Mouse (Mus musculus) brown adipose tissue, adult 24 weeks (tissue): Measurements from ENCODE around the gene Antxrl. TPM values are rescaled to one million over a fixed set of nuclear protein-coding genes. Genes with fewer than 3 reads are reported as not detected.

Experiments used
- H3K27ac ChIP-seq: fragments of 200-500 bp; replicated peaks from 2 replicates; pipeline ENCODE4 v1.5.1; 2012; ENCODE audit warnings: low read depth, mild to moderate bottlenecking, low read length
- H3K4me1 ChIP-seq: fragments of 200-500 bp; 2 replicates; pipeline ENCODE4 v1.6.1; 2012; ENCODE audit warnings: low read length, mixed read lengths; ENCODE audit not compliant: control insufficient read depth, insufficient read depth, insufficient read length
- H3K4me3 ChIP-seq: fragments of 200-500 bp; 2 replicates; pipeline ENCODE4 v1.5.1; 2012; ENCODE audit warnings: low read depth, mild to moderate bottlenecking, low read length, moderate library complexity; ENCODE audit not compliant: insufficient read depth
- polyA plus RNA-seq: library from polyadenylated mRNA; stranded (reverse); fragments of >200 nt; gene quantifications from 2 replicates; pipeline ENCODE4 v1.2.4, GENCODE M21; 2012; ENCODE audit not compliant: missing spikeins, insufficient read depth, insufficient read length

Antxrl gene
- polyA plus RNA-seq, 1 experiment: not detected

DNA sequence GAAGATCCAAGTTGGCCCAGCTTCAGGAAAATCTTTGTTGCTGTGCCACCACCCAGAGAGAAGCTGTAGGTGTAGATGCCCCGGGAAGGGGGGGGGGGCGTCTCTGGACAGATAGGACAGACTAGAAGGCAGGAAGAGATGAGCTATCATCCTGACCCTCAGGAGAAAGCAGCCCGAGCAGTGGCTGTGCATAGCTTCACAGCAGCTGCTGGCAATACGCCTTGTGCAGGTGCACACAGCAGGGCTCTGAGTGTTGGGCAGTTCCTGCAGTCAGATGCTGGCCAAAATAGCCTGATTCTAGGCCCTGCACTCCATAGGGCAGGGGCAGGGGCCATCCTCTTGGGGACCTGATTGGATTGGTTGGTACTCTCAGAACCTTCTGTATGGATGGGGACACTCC is 34.3 kb downstream of the Antxrl start:
- Histone ChIP-seq H3K27ac (no peak overlapping the region), H3K4me3 (no peak overlapping the region), H3K4me1 (peaks cover 4% of the 10 kb centered on the region; the same call in 1 of the 2 replicates)

DNA sequence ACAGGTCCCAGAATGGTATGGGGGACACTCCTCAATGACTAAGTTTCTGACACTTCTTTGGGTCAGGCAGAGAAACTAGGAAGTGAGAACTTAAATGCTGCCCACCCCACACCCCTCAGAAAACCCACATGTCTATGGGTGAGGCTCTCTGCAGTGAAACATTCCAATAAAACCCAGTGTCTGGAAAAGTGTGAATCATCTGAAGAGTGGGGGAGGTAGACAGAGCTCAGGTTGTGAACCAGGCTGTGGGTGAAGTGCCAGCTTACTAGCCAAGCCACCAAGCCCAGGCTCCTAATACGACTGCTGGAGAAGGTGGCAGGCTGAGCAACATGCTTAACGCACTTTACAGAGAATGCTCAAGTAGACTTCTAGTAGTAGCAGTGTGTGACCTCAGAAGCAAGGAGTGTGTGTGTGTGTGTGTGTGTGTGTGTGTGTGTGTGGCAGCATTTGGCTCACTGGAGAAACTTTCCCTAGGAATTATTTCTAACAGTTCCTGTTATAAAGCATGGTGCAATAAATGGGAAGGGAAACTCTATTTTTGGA is 35.4 kb downstream of the Antxrl start:
- Histone ChIP-seq H3K4me1 (peaks cover 4% of the 10 kb centered on the region; the same call in 1 of the 2 replicates), H3K27ac (no peak overlapping the region), H3K4me3 (no peak overlapping the region)

DNA sequence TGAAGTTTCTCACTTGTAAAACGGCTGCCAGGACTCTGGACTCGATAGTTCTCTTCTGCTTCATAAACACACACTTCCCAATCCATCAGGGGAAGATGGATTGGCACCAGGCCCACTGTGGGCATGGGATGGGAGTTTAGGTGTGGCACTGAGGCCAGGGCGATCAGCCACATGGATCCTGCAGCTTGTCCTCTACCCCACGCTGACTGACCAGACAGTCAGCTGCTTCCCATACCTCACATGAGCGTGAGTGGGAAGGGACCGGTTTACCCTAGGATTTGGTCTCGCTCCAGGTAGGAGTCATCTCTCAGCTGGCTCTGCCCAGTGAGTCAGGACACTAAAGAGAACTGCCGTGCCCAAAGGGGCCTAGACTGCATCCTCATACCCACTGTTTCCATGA is 37.3 kb downstream of the Antxrl start:
- H3K4me1 ChIP-seq: peaks cover 4% of the 10 kb centered on the region; the same call in 1 of the 2 replicates
- no peak overlapping the region for H3K4me3 ChIP-seq
- H3K27ac ChIP-seq: no peak overlapping the region

DNA sequence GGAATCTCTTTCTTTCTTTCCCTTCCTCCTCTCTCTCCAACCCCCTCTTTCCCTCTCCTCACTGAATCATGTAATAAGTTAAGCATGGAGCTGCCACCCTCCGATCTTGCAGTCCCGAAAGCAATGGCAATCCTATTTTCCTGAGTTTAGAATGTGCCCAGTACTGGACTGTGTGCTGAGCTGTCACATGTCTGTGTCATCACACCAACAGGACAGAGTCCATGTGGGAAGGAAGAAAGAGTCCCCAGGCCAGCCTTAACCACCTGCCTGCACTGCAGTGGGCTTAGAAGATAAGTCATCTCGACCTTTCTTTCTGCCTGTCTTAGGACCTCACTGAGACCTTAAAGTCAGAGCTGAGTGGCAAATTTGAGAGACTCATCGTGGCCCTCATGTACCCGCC is 39.0 kb downstream of the Antxrl start:
- Histone ChIP-seq H3K27ac (no peak overlapping the region), H3K4me1 (no peaks in the 10 kb centered on the region), H3K4me3 (no peak overlapping the region)

DNA sequence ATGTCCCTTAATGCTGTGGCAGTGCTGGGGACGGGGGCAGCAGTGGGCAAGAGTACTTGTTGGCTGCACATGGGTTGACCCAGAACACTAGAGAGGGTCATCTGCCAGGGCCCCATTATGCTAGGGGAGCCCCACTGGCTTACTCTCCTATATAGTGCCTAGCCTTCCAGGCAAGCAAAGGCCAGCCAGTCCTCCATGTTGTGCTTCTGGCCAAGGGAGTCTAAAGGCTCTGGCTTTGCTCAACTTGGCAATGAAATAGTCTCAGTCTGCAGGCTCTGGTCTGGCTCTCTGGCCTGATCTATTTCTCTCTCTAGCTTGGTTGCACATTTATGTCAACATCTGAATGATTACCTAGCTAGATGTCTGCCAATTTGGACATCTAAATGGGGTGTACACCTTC is 40.3 kb downstream of the Antxrl start:
- H3K4me1 ChIP-seq: no peaks in the 10 kb centered on the region
- no peak overlapping the region for H3K4me3 ChIP-seq
- H3K27ac ChIP-seq: no peak overlapping the region

DNA sequence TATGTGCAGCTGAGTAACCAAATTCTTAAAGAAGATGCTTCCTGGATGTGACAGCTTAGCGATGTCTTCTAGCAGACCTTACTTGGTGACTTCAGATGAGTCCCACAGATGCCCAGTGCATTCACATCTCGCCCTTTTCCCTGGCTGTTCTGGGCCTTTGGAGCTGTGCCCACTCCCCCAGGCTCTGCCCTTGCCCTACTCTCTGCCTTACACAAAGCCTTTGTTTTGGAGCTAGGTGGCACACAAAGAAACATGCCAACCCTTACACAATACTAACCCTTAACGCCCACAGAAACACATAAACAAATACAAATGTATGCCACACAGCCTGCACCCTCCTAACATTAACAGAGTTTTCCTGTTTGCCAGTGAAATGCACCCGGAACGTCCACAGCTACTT is 43.7 kb downstream of the Antxrl start:
- H3K4me1 ChIP-seq: no peaks in the 10 kb centered on the region
- H3K4me3 ChIP-seq: no peak overlapping the region
- no peak overlapping the region for H3K27ac ChIP-seq

DNA sequence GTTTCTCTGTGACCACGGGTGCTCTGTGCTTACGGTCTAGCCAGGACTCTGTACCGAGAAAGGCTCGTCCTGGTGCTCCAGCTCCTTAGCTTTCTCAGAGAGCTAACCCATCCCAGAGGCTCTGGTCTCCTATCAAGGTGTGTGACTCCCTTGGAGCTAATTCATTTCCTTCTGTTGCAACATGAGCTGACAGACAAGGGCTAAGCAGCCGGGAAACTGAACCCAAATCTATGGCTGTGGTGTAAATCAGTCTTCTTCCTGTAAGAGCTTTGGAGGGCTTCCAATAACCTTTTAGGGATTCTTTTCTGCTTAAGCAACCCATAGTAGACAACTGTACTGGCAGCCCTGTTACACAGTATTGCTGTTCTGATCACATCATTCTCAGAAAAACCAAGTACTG is 50.1 kb downstream of the Antxrl start, which contains the start of gene A630023A22Rik:
Gene A630023A22Rik (minus strand): TSS at position 154 of the 400 bp plus-strand sequence.
- Histone ChIP-seq H3K4me3 (no peak within 1 kb of the TSS), H3K27ac (no peak within 1 kb of the TSS), H3K4me1 (no peaks in the 10 kb centered on the region)

DNA sequence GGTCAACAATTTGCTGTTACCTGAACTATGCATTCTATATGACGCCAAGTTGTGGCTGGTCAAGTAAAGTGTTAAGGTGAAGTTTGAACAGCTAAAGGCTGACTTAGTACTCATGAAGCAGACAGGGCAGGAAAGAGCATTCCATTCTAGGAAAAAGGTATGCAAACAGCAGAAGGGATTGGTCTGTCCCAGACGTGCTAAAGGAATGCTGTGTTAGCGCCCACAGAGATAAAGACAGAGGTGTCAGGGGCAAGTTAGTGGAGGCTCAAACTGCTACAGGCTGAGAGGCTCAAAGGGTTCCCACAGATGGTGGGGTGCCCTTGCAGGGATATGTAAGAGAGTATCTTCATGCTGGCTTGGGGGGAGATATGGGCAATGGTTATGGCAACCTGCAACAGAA is 51.3 kb downstream of the Antxrl start:
- Histone ChIP-seq H3K27ac (no peak overlapping the region), H3K4me3 (no peak overlapping the region), H3K4me1 (no peaks in the 10 kb centered on the region)

DNA sequence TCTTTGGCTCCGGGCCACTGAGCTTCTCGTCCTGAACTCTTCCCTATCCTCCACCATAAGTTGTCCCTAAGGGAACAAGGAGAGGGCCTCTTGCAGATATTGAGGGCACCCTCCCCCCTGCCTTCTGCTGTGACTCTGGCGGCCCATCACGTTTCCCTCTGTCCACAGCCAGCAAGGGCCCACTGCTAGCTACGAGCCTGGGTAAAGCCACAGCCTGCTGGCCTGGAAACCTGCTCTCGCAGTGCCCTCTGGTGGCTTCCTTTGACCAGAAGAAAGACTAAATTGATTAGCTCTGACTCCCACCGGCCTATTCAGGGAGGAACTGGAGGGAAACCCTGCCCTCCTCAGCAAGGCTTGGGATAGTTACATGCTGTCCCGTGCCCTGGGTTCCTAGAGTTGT is 52.4 kb downstream of the Antxrl start:
- H3K4me1 ChIP-seq: no peaks in the 10 kb centered on the region
- no peak overlapping the region for H3K4me3 ChIP-seq
- H3K27ac ChIP-seq: no peak overlapping the region

DNA sequence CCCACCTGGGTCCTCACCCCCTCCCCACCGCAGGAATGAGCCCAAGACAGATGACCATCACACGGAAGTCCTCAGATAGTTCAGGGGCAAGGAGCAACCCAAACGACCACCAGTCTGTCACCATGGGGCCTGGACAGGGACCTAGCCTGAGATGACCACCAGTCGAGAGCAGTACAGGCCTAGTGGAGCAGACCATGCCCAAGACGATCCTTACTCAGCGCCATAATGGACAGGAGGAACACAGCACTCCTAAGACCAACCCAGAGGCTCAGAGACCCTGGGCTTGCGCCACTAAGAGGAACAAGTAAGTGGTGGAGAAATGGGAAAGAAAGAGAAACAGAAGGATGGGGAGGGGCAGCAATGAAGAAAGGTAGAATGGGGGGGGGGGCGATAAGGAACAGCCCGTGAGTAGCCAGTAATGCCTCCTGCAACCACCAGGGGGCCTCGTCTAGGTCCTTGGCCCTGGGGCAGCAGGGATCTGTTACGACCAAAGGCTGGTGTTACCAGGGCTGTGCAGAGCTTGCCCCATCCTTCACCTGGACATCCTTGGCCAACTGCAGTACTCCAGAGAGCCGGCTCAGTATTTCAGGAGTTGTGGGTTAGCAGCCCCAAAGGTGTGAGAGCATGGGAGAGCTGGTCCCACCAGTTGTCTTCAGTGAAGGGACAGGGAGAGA is 54.0 kb downstream of the Antxrl start:
- no peaks in the 10 kb centered on the region for H3K4me1 ChIP-seq
- no peak overlapping the region for H3K27ac ChIP-seq
- no peak overlapping the region for H3K4me3 ChIP-seq

DNA sequence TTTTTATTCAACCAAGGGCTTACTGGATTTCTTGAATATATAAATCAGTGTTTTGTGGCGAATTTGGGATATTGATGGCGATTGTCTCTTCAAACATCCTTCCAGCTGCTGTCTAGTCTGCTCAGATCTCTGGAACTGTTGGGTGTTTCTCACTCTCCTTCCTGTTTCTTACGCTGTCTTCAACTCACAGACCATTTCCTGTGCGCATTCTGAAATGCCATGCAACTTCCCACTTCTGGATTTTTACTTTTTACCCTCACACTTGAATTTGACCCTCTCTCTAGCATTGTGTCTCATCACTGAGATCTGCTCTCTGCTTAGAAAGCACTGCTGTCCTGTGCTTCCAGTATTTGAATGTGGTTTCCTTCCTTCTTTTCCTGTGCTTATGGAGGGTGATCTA is 55.1 kb downstream of the Antxrl start:
- Histone ChIP-seq H3K4me1 (no peaks in the 10 kb centered on the region), H3K4me3 (no peak overlapping the region)

DNA sequence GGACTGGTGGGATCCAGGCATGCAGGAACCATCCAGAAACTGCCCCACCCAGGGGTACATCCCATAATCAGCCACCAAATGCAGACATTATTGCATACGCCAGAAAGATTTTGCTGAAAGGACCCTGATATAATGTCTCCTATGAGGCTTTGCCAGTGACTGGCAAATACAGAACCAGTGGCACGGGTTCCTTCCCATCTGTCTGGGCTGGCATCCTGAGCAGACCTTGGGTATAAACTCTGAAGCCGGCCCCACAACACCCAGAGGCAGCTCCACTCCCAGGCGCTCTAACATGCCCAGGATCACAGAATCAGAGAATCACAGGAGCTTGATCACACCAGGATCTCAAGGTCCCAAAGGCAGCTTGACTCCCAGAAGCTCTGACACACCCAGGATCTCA is 61.8 kb downstream of the Antxrl start:
- Histone ChIP-seq H3K27ac (no peak overlapping the region), H3K4me3 (no peak overlapping the region), H3K4me1 (no peaks in the 10 kb centered on the region)

More for the DNA sequence above, 55.1 kb downstream of the Antxrl start:
- no peak overlapping the region for H3K27ac ChIP-seq

DNA sequence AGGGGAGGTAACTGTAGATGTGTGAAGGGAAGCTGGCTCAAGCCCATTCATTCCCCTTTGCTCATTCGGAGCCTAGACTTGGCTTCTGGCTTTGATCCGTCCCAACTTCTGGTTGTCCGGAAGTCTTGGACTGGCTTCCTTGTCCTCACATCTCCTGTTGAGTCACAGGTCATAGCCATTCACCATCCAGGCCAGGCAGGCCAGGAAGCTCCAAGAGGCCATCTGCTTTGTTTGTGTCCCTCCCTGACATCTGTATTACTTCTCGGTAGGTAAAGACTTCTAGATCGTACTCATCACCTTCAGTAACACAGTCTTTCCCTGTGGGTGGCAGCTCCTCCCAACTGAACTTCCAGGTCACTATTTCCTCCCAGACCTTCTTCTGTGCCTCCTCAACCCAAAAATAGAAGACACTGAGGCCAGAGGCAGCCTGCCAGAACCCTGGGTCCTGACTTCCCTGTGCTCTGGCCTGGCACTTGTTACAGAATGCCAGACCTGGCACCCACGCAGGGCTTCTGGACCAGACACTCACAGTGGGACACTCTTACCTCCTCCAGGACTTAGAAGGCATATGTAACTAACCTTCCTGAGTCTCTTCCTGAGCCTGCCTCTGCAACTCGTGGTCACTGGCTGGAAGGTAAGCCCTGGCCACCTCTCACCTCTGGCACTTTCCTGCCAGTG is 66.7 kb downstream of the Antxrl start:
- no peaks in the 10 kb centered on the region for H3K4me1 ChIP-seq
- H3K4me3 ChIP-seq: no peak overlapping the region
- no peak overlapping the region for H3K27ac ChIP-seq

DNA sequence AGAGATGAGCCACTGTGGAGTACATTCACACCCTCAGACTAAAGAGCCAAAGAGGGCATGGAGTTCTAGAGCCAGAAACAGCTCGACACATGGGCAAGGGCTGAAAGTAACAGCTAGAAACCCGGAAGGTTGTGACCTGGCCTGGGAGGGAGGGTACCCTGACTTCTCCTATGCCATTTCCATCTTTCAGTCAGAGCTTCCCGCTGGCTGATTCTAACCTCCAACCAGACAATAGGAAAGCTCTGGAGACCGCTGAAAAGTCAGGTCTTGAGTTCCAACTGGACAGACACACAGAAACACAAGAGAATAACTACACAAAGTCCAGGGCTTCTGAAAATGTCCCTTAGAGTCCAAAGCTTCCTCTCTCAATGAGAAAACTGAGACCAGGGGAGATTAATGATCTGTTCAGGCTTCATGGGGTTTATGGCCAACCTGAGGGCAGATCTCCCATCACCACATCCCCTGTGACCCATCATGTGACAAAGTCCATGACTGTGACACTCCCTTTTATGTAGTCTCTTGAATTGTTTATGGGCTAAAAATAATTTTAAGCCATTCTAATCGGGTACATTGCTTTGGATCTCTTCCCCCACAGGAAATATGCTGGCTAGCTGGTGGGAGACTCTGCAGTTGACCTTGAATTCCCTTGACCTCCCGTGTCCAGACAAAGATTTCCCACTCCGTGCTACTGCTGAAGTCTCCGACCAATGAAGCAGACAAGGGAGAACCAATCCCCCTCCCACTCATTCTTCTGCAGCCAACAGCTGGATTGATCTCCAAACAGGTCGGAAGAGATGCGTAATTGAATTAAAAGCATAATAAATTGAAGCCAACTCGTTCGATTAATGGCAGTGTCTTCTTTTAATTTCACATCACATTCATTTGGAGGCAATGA is 67.8 kb downstream of the Antxrl start:
- H3K4me1 ChIP-seq: no peaks in the 10 kb centered on the region
- H3K4me3 ChIP-seq: no peak overlapping the region
- H3K27ac ChIP-seq: no peak overlapping the region

DNA sequence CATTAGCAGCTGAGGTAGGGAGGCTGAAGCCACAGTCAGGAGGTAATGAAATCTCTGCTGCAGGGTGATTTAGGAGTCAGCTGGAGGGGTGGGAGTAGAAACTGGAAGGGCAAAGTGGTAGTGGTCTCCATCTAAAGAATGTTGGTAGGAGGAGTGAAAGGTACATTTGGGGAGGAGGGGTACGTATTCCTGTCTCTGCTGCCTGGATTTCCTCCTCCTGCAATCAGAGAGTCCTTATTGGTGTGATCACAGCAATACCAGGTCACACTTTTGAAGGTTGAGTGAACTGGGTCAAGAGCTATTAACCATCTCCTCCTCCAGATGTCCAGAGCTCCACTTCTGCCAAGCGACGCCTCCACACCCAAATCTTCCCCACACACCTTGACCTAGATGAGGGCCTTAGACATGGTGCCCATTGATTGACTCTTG is 68.4 kb downstream of the Antxrl start:
- Histone ChIP-seq H3K27ac (no peak overlapping the region), H3K4me1 (no peaks in the 10 kb centered on the region), H3K4me3 (no peak overlapping the region)
